Mouse (Mus musculus) midbrain, postnatal 0 days (tissue): ENCODE measurements at regions not wholly inside any gene's neighbourhood (a gene's known extent, or its start where the extent isn't known, plus 50 kb on each side); places are given as distances from the start of the nearest gene placed in this dataset.
A peak's percentile ranks its signal among the peaks of the same experiment; 100 is the strongest.

Experiments used
- ATAC-seq: fragments of 200-750 bp; cut with Nextera tagmentation; 2 replicates; pipeline ENCODE4 v1.8.0; 2017; ENCODE audit warnings: moderate number of reproducible peaks, mild to moderate bottlenecking, moderate TSS enrichment, moderate library complexity; ENCODE audit not compliant: low FRiP score
- DNase-seq: peaks from one replicate; pipeline ENCODE4 v3.0.0-alpha.2; 2015; ENCODE audit warnings: low spot score
- H3K27ac ChIP-seq: fragments of 300-500 bp; sonication (generic); 2 replicates; pipeline ENCODE4 v1.5.1; 2014; ENCODE audit warnings: low read depth, mild to moderate bottlenecking, low read length, mixed read lengths
- H3K27me3 ChIP-seq: fragments of 300-500 bp; sonication (generic); 2 replicates; pipeline ENCODE4 v1.6.1; 2014; ENCODE audit warnings: low read length, control low read depth, mixed read lengths; ENCODE audit not compliant: insufficient read depth
- H3K36me3 ChIP-seq: fragments of 300-500 bp; sonication (generic); 2 replicates; pipeline ENCODE4 v1.6.1; 2014; ENCODE audit warnings: low read length, control low read depth, mixed read lengths; ENCODE audit not compliant: insufficient read depth
- H3K4me1 ChIP-seq: fragments of 300-500 bp; sonication (generic); 2 replicates; pipeline ENCODE4 v1.6.1; 2014; ENCODE audit warnings: mild to moderate bottlenecking, control low read depth, antibody characterized with exemption, low read length, mixed read lengths; ENCODE audit not compliant: insufficient read depth
- H3K4me2 ChIP-seq: fragments of 300-500 bp; sonication (generic); 2 replicates; pipeline ENCODE4 v1.6.1; 2014; ENCODE audit warnings: low read depth, mild to moderate bottlenecking, low read length, mixed read lengths; ENCODE audit not compliant: poor library complexity, severe bottlenecking
- H3K4me3 ChIP-seq: fragments of 300-500 bp; sonication (generic); 2 replicates; pipeline ENCODE4 v1.5.1; 2014; ENCODE audit warnings: low read depth, mild to moderate bottlenecking, low read length, moderate library complexity
- H3K9ac ChIP-seq: fragments of 300-500 bp; sonication (generic); replicated peaks from 2 replicates; pipeline ENCODE4 v1.6.1; 2014; ENCODE audit warnings: mild to moderate bottlenecking, low read length, moderate library complexity, mixed read lengths; ENCODE audit not compliant: poor library complexity, severe bottlenecking
- H3K9me3 ChIP-seq: fragments of 300-500 bp; sonication (generic); 2 replicates; pipeline ENCODE4 v1.6.1; 2016; ENCODE audit warnings: low read length, control low read depth
- CTCF ChIP-seq: IDR thresholded peaks from 2 replicates; pipeline ENCODE4 v1.5.1; 2016; ENCODE audit warnings: antibody characterized with exemption, mild to moderate bottlenecking
- WGBS: fragments of 180-500 bp; shearing (Covaris S2); extraction: QIAGEN DNeasy Blood & Tissue Kit; methylation state at CpG from one replicate; pipeline ENCODE4 v1.1.7; 2014; 5-methylcytosine and 5-hydroxymethylcytosine counted together

GRCm38 (mm10) chr2:12765336-12765735 lies 158.5 kb upstream of the Pter start:
- Histone ChIP-seq H3K9ac (no peak overlapping the region), H3K27me3 (no peaks in the 10 kb centered on the region), H3K4me1 (no peaks in the 10 kb centered on the region), H3K4me3 (no peak overlapping the region), H3K9me3 (no peaks in the 10 kb centered on the region), H3K36me3 (no peaks in the 10 kb centered on the region), H3K27ac (no peak overlapping the region), H3K4me2 (no peak overlapping the region)
- 77% methylated on average over 2 of the region's 2 CpGs for WGBS
- TF ChIP-seq CTCF, result no peak
- ATAC-seq, result no peak
- DNase-seq, result no peak

GRCm38 (mm10) chr2:12776866-12777265 lies 147.0 kb upstream of the Pter start:
- no peaks in the 10 kb centered on the region for H3K36me3 ChIP-seq
- H3K27me3 ChIP-seq, result no peaks in the 10 kb centered on the region
- ATAC-seq, result no peak
- no peak overlapping the region for H3K4me2 ChIP-seq
- H3K4me1 ChIP-seq, result no peaks in the 10 kb centered on the region
- no peak for DNase-seq
- TF ChIP-seq CTCF, result no peak
- H3K4me3 ChIP-seq, result no peak overlapping the region
- no peak overlapping the region for H3K27ac ChIP-seq
- 83% methylated on average over 3 of the region's 3 CpGs for WGBS
- no peaks in the 10 kb centered on the region for H3K9me3 ChIP-seq
- H3K9ac ChIP-seq, result no peak overlapping the region

- no peak for ATAC-seq
- DNase-seq, result peak; percentile 8
- Histone ChIP-seq H3K36me3 (no peaks in the 10 kb centered on the region), H3K9ac (no peak overlapping the region), H3K27ac (no peak overlapping the region), H3K4me1 (no peaks in the 10 kb centered on the region), H3K27me3 (no peaks in the 10 kb centered on the region), H3K4me2 (no peak overlapping the region), H3K9me3 (no peaks in the 10 kb centered on the region), H3K4me3 (no peak overlapping the region)
- no peak for TF ChIP-seq CTCF
- WGBS, result 67% methylated on average over 2 of the region's 2 CpGs
These were observed 146.1 kb upstream of the Pter start for GRCm38 (mm10) chr2:12777696-12778095.

- H3K36me3 ChIP-seq, result no peaks in the 10 kb centered on the region
- H3K27me3 ChIP-seq, result no peaks in the 10 kb centered on the region
- no peaks in the 10 kb centered on the region for H3K9me3 ChIP-seq
- WGBS, result 74% methylated on average over 2 of the region's 2 CpGs
- ATAC-seq, result no peak
- no peak overlapping the region for H3K27ac ChIP-seq
- no peak overlapping the region for H3K9ac ChIP-seq
- H3K4me1 ChIP-seq, result no peaks in the 10 kb centered on the region
- no peak overlapping the region for H3K4me2 ChIP-seq
- no peak overlapping the region for H3K4me3 ChIP-seq
- DNase-seq, result no peak
- no peak for TF ChIP-seq CTCF
These were observed 131.2 kb upstream of the Pter start for GRCm38 (mm10) chr2:12792596-12792995.

GRCm38 (mm10) chr2:12797615-12798169 lies 126.1 kb upstream of the Pter start:
- no peaks in the 10 kb centered on the region for H3K9me3 ChIP-seq
- 64% methylated on average over 1 of the region's 1 CpGs for WGBS
- ATAC-seq (no peak), DNase-seq (no peak)
- TF ChIP-seq CTCF, result no peak
- H3K27me3 ChIP-seq, result no peaks in the 10 kb centered on the region
- H3K4me2 ChIP-seq, result no peak overlapping the region
- no peak overlapping the region for H3K27ac ChIP-seq
- no peak overlapping the region for H3K4me3 ChIP-seq
- H3K36me3 ChIP-seq, result no peaks in the 10 kb centered on the region
- H3K9ac ChIP-seq, result no peak overlapping the region
- H3K4me1 ChIP-seq, result no peaks in the 10 kb centered on the region

GRCm38 (mm10) chr2:12799153-12799925 lies 124.5 kb upstream of the Pter start:
- H3K4me2 ChIP-seq, result no peak overlapping the region
- no peak overlapping the region for H3K9ac ChIP-seq
- WGBS, result 93% methylated on average over 4 of the region's 4 CpGs
- TF ChIP-seq CTCF, result no peak
- ATAC-seq (no peak), DNase-seq (no peak)
- H3K9me3 ChIP-seq, result no peaks in the 10 kb centered on the region
- no peak overlapping the region for H3K27ac ChIP-seq
- no peaks in the 10 kb centered on the region for H3K36me3 ChIP-seq
- no peak overlapping the region for H3K4me3 ChIP-seq
- no peaks in the 10 kb centered on the region for H3K27me3 ChIP-seq
- no peaks in the 10 kb centered on the region for H3K4me1 ChIP-seq
